Mouse (Mus musculus) kidney, embryonic 14.5 days (tissue): ENCODE data around the gene Gm21953. TPM values are rescaled to one million over a fixed set of nuclear protein-coding genes. Genes with fewer than 3 reads are reported as not detected.
"Not testable (repeated sequence)": the region's sequence is repeated elsewhere in the genome, so short reads cannot be mapped to it uniquely, and the experiment has no call there.

Source experiments
- ATAC-seq: fragments of 200-750 bp; cut with Nextera tagmentation; 2 replicates; pipeline ENCODE4 v1.8.0; 2017; ENCODE audit warnings: moderate number of reproducible peaks, mild to moderate bottlenecking, moderate TSS enrichment, moderate library complexity; ENCODE audit not compliant: low FRiP score, low TSS enrichment
- H3K27ac ChIP-seq: fragments of 300-500 bp; sonication (generic); 2 replicates; pipeline ENCODE4 v1.5.1; 2014; ENCODE audit warnings: low read depth, mild to moderate bottlenecking, low read length, moderate library complexity, mixed read lengths
- H3K27me3 ChIP-seq: fragments of 300-500 bp; sonication (generic); 2 replicates; pipeline ENCODE4 v1.6.1; 2014; ENCODE audit warnings: mild to moderate bottlenecking, low read length; ENCODE audit not compliant: control insufficient read depth, insufficient read depth
- H3K36me3 ChIP-seq: fragments of 300-500 bp; sonication (generic); 2 replicates; pipeline ENCODE4 v1.6.1; 2014; ENCODE audit warnings: low read length, mixed read lengths; ENCODE audit not compliant: control insufficient read depth, insufficient read depth
- H3K4me1 ChIP-seq: fragments of 300-500 bp; sonication (generic); 2 replicates; pipeline ENCODE4 v1.6.1; 2014; ENCODE audit warnings: low read length, mixed read lengths; ENCODE audit not compliant: control insufficient read depth, insufficient read depth
- H3K4me2 ChIP-seq: fragments of 300-500 bp; sonication (generic); replicated peaks from 2 replicates; pipeline ENCODE4 v1.6.1; 2014; ENCODE audit warnings: low read depth, mild to moderate bottlenecking, low read length
- H3K4me3 ChIP-seq: fragments of 300-500 bp; sonication (generic); 2 replicates; pipeline ENCODE4 v1.5.1; 2014; ENCODE audit warnings: mild to moderate bottlenecking, low read length
- H3K9ac ChIP-seq: fragments of 300-500 bp; sonication (generic); 2 replicates; pipeline ENCODE4 v1.6.1; 2014; ENCODE audit warnings: low read depth, mild to moderate bottlenecking, low read length, moderate library complexity
- H3K9me3 ChIP-seq: fragments of 300-500 bp; sonication (generic); 2 replicates; pipeline ENCODE4 v1.6.1; 2016; ENCODE audit warnings: low read length; ENCODE audit not compliant: control insufficient read depth
- WGBS: fragments of 180-500 bp; shearing (Covaris S2); extraction: QIAGEN DNeasy Blood & Tissue Kit; methylation state at CpG from one replicate; pipeline ENCODE4 v1.1.7; 2014; 5-methylcytosine and 5-hydroxymethylcytosine counted together
- polyA plus RNA-seq: library from polyadenylated mRNA; unstranded; fragments of >200 nt; fragmentation: Nextera tagmentation; extraction: Ambion mirVana; gene quantifications from 2 replicates; pipeline ENCODE4 v1.2.1, GENCODE M21; 2014

Gene Gm21953
- polyA plus RNA-seq: not detected in 2 replicates

GRCm38 (mm10) chr4:42293967-42294366, at the start of gene Gm21953:
Gene Gm21953, plus strand, starts transcription at chr4:42294267.
- H3K27me3 ChIP-seq, H3K4me1 ChIP-seq, H3K9me3 ChIP-seq, H3K9ac ChIP-seq, H3K36me3 ChIP-seq, H3K27ac ChIP-seq, H3K4me3 ChIP-seq, H3K4me2 ChIP-seq, ATAC-seq: not testable (repeated sequence)
- no CpG with 5 or more reads among the region's 18 CpGs for WGBS

GRCm38 (mm10) chr4:42255467-42255866, 38.6 kb upstream of the Gm21953 start, which contains the start of gene Ccl21b:
Gene Ccl21b, plus strand, starts transcription at chr4:42255767.
- H3K9me3 ChIP-seq, H3K36me3 ChIP-seq, H3K27me3 ChIP-seq, H3K4me1 ChIP-seq, H3K4me2 ChIP-seq, ATAC-seq, H3K9ac ChIP-seq, H3K27ac ChIP-seq, H3K4me3 ChIP-seq: not testable (repeated sequence)
- WGBS: no CpG with 5 or more reads among the region's 5 CpGs

- H3K27me3 ChIP-seq, H3K4me2 ChIP-seq, H3K4me3 ChIP-seq, H3K9ac ChIP-seq, H3K36me3 ChIP-seq, ATAC-seq, H3K9me3 ChIP-seq, H3K27ac ChIP-seq, H3K4me1 ChIP-seq: not testable (repeated sequence)
- WGBS: no CpG with 5 or more reads among the region's 1 CpGs
These were observed 24.0 kb downstream of the Gm21953 start, which contains the start of gene Fam205a3 for GRCm38 (mm10) chr4:42318034-42318433. Gene Fam205a3, plus strand, starts transcription at chr4:42318334.

Other genes with a start within 250 kb of the Gm21953 start
- not detected in 2 replicates for gene Gm3893, start 203.1 kb upstream of the Gm21953 start, polyA plus RNA-seq
- gene Gm13304, start 179.4 kb upstream of the Gm21953 start, polyA plus RNA-seq: 4.4 and 14.3 TPM in 2 replicates
- not detected in 2 replicates for gene Gm13306, start 140.8 kb upstream of the Gm21953 start, polyA plus RNA-seq
- gene Gm13305, start 125.7 kb upstream of the Gm21953 start, polyA plus RNA-seq: 0.11 TPM in 1 of 2 replicates, not detected in the other
- gene Gm10600, start 53.6 kb upstream of the Gm21953 start, polyA plus RNA-seq: not detected in 2 replicates
- 2.3 TPM in 1 of 2 replicates, not detected in the other for gene Ccl21b, start 38.5 kb upstream of the Gm21953 start, polyA plus RNA-seq
- 0.19 TPM in 1 of 2 replicates, not detected in the other for gene Fam205a3, start 24.1 kb downstream of the Gm21953 start, polyA plus RNA-seq
- not detected in 2 replicates for gene Gm21586, start 145.1 kb downstream of the Gm21953 start, polyA plus RNA-seq
- not detected in 2 replicates for gene Gm2163, start 172.5 kb downstream of the Gm21953 start, polyA plus RNA-seq
- 0.19 TPM in 1 of 2 replicates, not detected in the other for gene Fam205a2, start 233.9 kb downstream of the Gm21953 start, polyA plus RNA-seq